Mouse (Mus musculus) ES-Bruce4 (cell line): ENCODE data around the gene Sp2.

Source experiments
- CTCF ChIP-seq: IDR thresholded peaks from one replicate; pipeline ENCODE4 v1.8.1; 2011; ENCODE audit warnings: low read depth, low read length
- EP300 ChIP-seq: IDR thresholded peaks from 2 replicates; pipeline ENCODE4 v1.6.1; 2011; ENCODE audit warnings: low read depth, low read length; ENCODE audit not compliant: insufficient read depth

DNA sequence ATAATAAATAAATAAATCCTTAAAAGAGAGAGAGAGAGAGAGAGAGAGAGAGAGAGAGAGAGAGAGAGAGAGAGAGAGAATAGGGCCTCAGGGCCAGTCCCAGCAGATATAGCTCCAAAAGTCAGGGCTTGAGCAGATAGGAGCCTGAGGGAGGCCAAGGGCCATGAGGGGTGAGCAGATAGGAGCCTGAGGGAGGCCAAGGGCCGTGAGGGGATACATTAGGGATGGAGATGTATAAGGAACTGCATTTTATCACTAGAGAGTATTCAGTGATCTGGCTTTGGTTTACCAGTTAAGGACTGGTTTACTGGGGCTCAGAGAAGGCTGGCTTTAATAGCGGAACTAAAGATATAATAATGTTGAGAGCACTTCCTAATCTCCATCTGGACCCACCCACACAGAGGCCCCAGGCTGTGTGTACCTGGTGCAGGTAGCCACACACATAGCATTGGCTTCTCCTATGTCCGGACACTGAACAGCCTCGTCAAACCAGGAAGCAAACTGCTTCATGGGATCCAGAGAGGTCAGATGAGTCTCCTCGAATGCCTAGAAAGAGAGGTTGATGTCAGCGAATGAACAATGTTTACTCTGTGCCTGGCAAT is 40.7 kb downstream of the Sp2 start:
- TF ChIP-seq CTCF (no peak), EP300 (no peak)
